Mouse (Mus musculus): ENCODE results near the gene Olfr365. TPM values are rescaled to one million over a fixed set of nuclear protein-coding genes. Genes with fewer than 3 reads are reported as not detected.

Olfr365 gene
- not detected in 2 replicates for polyA plus RNA-seq (2012; rRNA removed)

GRCm38 (mm10) chr2:37187898-37188297 lies at the start of gene Olfr365:
Gene Olfr365, plus strand, starts transcription at chr2:37188198.
- TF ChIP-seq POLR2A (IDR thresholded peaks at IDR 0.05; ENCODE audit: control insufficient read depth, low read depth, low read length), result no peak
- no peak for TF ChIP-seq CTCF (IDR thresholded peaks at IDR 0.05; ENCODE audit: control insufficient read depth, insufficient read depth, insufficient replicate concordance, low read depth, low read length)
- Histone ChIP-seq H3K27ac (ENCODE audit: control insufficient read depth, insufficient read depth, low read depth, low read length) (no peak within 1 kb of the TSS), H3K27me3 (ENCODE audit: control insufficient read depth, insufficient read depth, low read length) (no peaks in the 10 kb centered on the region), H3K4me1 (ENCODE audit: control insufficient read depth, insufficient read depth, low read length) (no peaks in the 10 kb centered on the region), H3K4me3 (ENCODE audit: control insufficient read depth, low read depth, low read length) (no peak within 1 kb of the TSS), H3K36me3 (ENCODE audit: control insufficient read depth, insufficient read depth, low read length) (no peaks in the 10 kb centered on the region)

GRCm38 (mm10) chr2:37139022-37139421 lies 49.0 kb upstream of the Olfr365 start, which contains the start of gene Olfr364-ps1:
Gene Olfr364-ps1, plus strand, starts transcription at chr2:37139322.
- Histone ChIP-seq H3K27ac (ENCODE audit: control insufficient read depth, insufficient read depth, low read depth, low read length) (no peak within 1 kb of the TSS), H3K36me3 (ENCODE audit: control insufficient read depth, insufficient read depth, low read length) (no peaks in the 10 kb centered on the region), H3K4me3 (ENCODE audit: control insufficient read depth, low read depth, low read length) (no peak within 1 kb of the TSS), H3K4me1 (ENCODE audit: control insufficient read depth, insufficient read depth, low read length) (no peaks in the 10 kb centered on the region), H3K27me3 (ENCODE audit: control insufficient read depth, insufficient read depth, low read length) (no peaks in the 10 kb centered on the region)
- TF ChIP-seq CTCF (IDR thresholded peaks at IDR 0.05; ENCODE audit: control insufficient read depth, insufficient read depth, insufficient replicate concordance, low read depth, low read length), result no peak
- TF ChIP-seq POLR2A (IDR thresholded peaks at IDR 0.05; ENCODE audit: control insufficient read depth, low read depth, low read length), result no peak

GRCm38 (mm10) chr2:37211274-37211673 lies 23.3 kb downstream of the Olfr365 start, which contains the start of gene Olfr366:
Gene Olfr366, plus strand, starts transcription at chr2:37211574.
- H3K27me3 ChIP-seq (ENCODE audit: control insufficient read depth, insufficient read depth, low read length), result no peaks in the 10 kb centered on the region
- H3K4me1 ChIP-seq (ENCODE audit: control insufficient read depth, insufficient read depth, low read length), result peaks cover 2% of the 10 kb centered on the region; the same call in 1 of the 2 replicates
- TF ChIP-seq CTCF (IDR thresholded peaks at IDR 0.05; ENCODE audit: control insufficient read depth, insufficient read depth, insufficient replicate concordance, low read depth, low read length) (no peak), POLR2A (IDR thresholded peaks at IDR 0.05; ENCODE audit: control insufficient read depth, low read depth, low read length) (no peak)
- no peak within 1 kb of the TSS for H3K27ac ChIP-seq (ENCODE audit: control insufficient read depth, insufficient read depth, low read depth, low read length)
- no peaks in the 10 kb centered on the region for H3K36me3 ChIP-seq (ENCODE audit: control insufficient read depth, insufficient read depth, low read length)
- H3K4me3 ChIP-seq (ENCODE audit: control insufficient read depth, low read depth, low read length), result no peak within 1 kb of the TSS

Other genes with a start within 250 kb of the Olfr365 start
- gene Olfr357, start 194.4 kb upstream of the Olfr365 start, polyA plus RNA-seq (2012; rRNA removed), result 0.59 and 0.62 TPM in 2 replicates
- not detected in 2 replicates for gene Olfr358, start 178.9 kb upstream of the Olfr365 start, polyA plus RNA-seq (2012; rRNA removed)
- not detected in 2 replicates for gene Olfr360, start 122.5 kb upstream of the Olfr365 start, polyA plus RNA-seq (2012; rRNA removed)
- 0.11 and 0.58 TPM in 2 replicates for gene Olfr361, start 98.9 kb upstream of the Olfr365 start, polyA plus RNA-seq (2012; rRNA removed)
- 0.07 TPM in 2 replicates for gene Olfr362, start 70.3 kb upstream of the Olfr365 start, polyA plus RNA-seq (2012; rRNA removed)
- gene Olfr364-ps1, start 48.9 kb upstream of the Olfr365 start, polyA plus RNA-seq (2012; rRNA removed), result not detected in 2 replicates
- gene Olfr366, start 23.4 kb downstream of the Olfr365 start, polyA plus RNA-seq (2012; rRNA removed), result not detected in 2 replicates
- gene Olfr368, start 138.3 kb downstream of the Olfr365 start, polyA plus RNA-seq (2012; rRNA removed), result 0.11 and 0.14 TPM in 2 replicates
- gene Pdcl, start 171.1 kb downstream of the Olfr365 start, polyA plus RNA-seq (2012; rRNA removed), result 2.5 and 3.7 TPM in 2 replicates
- 7.2 and 8.2 TPM in 2 replicates for gene Rc3h2, start 234.7 kb downstream of the Olfr365 start, polyA plus RNA-seq (2012; rRNA removed)